In genomic region chr1:163900168-163900567, GRCm38 (mm10) we compare ENCODE assay signal across 23 mouse cellular contexts. TPM values are rescaled to one million over a fixed set of nuclear protein-coding genes. Genes with fewer than 3 reads are reported as not detected.
DNase-seq lines count a peak whose midpoint lies in the region; ATAC-seq and TF ChIP-seq lines count a peak whose summit lies in the region.
"Had no signal": no experiment of that assay in that cellular context is flagged by ENCODE, and none has a peak within 500 bp of the region (broad histone marks: within the 10 kb centered on the region; RNA-seq: fewer than 3 reads in every experiment).

No protein-coding gene starts in this region.

- H3K9ac ChIP-seq in CH12.LX (ENCODE audit: insufficient read depth, low read depth) = no peak overlapping the region
- H3K9ac ChIP-seq: forebrain, embryonic 13.5 days; heart, embryonic 13.5 days; hindbrain, embryonic 14.5 days had no signal

- TF ChIP-seq CTCF in CH12.LX (conservative IDR thresholded peaks at IDR 0.05 in 1 of 2, IDR thresholded peaks at IDR 0.05 in 1 of 2; ENCODE audit: low read depth in 2 of 2, low read length in 2 of 2) = no peak

- no peak overlapping the region for H3K4me2 ChIP-seq in CH12.LX (ENCODE audit: insufficient read depth, low read depth, poor library complexity, severe bottlenecking)
- H3K4me2 ChIP-seq: forebrain, embryonic 13.5 days; heart, embryonic 13.5 days; hindbrain, embryonic 14.5 days had no signal

- peak; percentile 44 for DNase-seq in CH12.LX (ENCODE audit: extremely low read depth)
- DNase-seq in urinary bladder, postnatal 36 days (ENCODE audit: low spot score in 2 of 2) = no peak
- no peak for DNase-seq in spleen, adult 12 weeks (ENCODE audit: low spot score)
- DNase-seq in thymus, postnatal 25 days = no peak
- DNase-seq: adrenal gland, adult 2 months; adrenal gland, postnatal 25 days; cerebellum, adult 11-12 months; cerebellum, adult 8-10 months; cerebellum, postnatal 10 days; cerebellum, postnatal 36 days; gastrocnemius, postnatal 10 days; gastrocnemius, postnatal 36 days; heart, adult 18-20 months; heart, postnatal 14 days; heart, postnatal 4 days had no signal

- no peaks in the 10 kb centered on the region for H3K79me2 ChIP-seq in CH12.LX (replicated peaks; ENCODE audit: control insufficient read depth, extremely low read depth, insufficient read depth, poor library complexity, severe bottlenecking)

- in situ Hi-C loops in CH12.LX (cut with MboI; ENCODE audit: low pct_ligation_motif_present, low pct_unique_long_range_greater_than_20kb, low sequenced_read_pairs) = no loop called here

- H3K36me3 ChIP-seq in CH12.LX (replicated peaks in 1 of 2; ENCODE audit: control insufficient read depth in 1 of 2, insufficient read depth in 1 of 2, low read length in 1 of 2) = no peaks in the 10 kb centered on the region
- H3K36me3 ChIP-seq: forebrain, embryonic 10.5 days; G1E; heart, embryonic 13.5 days had no signal

- no peak overlapping the region for H3K27ac ChIP-seq in CH12.LX (ENCODE audit: insufficient read depth, low read depth)
- H3K27ac ChIP-seq: forebrain, embryonic 10.5 days; forebrain, embryonic 13.5 days; heart, embryonic 13.5 days; hindbrain, embryonic 14.5 days had no signal

- ATAC-seq in common myeloid progenitor, adult 5-6 weeks (replicated peaks; ENCODE audit: low read depth, poor library complexity, severe bottlenecking) = peak; percentile 71
- peak; percentile 83 for ATAC-seq in megakaryocyte, adult 5-6 weeks (ENCODE audit: poor library complexity, severe bottlenecking)
- ATAC-seq: forebrain, embryonic 13.5 days; forebrain, embryonic 16.5 days had no signal

- H3K27me3 ChIP-seq in CH12.LX (replicated peaks) = no peaks in the 10 kb centered on the region
- H3K27me3 ChIP-seq: forebrain, embryonic 13.5 days; heart, embryonic 13.5 days had no signal

- dilution Hi-C loops in CH12.LX (cut with MboI; ENCODE audit: extremely low pct_ligation_motif_present, extremely low pct_unique_long_range_greater_than_20kb, low sequenced_read_pairs) = no loop called here

- H3K4me3 ChIP-seq in CH12.LX (replicated peaks in 1 of 3; ENCODE audit: low read depth in 2 of 3, low read length in 2 of 3, poor library complexity in 1 of 3) = no peak overlapping the region
- H3K4me3 ChIP-seq: forebrain, embryonic 10.5 days; forebrain, embryonic 13.5 days; heart, embryonic 13.5 days had no signal

- peaks cover 12 to 35% of the 10 kb centered on the region in 2 experiments for H3K4me1 ChIP-seq in CH12.LX (ENCODE audit: control insufficient read depth in 1 of 2, insufficient read depth in 2 of 2)
- H3K4me1 ChIP-seq: forebrain, embryonic 13.5 days; heart, embryonic 13.5 days had no signal

- peak; percentile 82 for TF ChIP-seq EP300 in CH12.LX (IDR thresholded peaks at IDR 0.05; ENCODE audit: low read length)

- no peak for TF ChIP-seq RAD21 in CH12.LX (IDR thresholded peaks at IDR 0.05; ENCODE audit: low read depth, low read length)

- H3K9me3 ChIP-seq in CH12.LX (replicated peaks; ENCODE audit: low read length) = no peaks in the 10 kb centered on the region
- H3K9me3 ChIP-seq: forebrain, embryonic 10.5 days; forebrain, embryonic 13.5 days; G1E; heart, embryonic 13.5 days had no signal

- TF ChIP-seq POLR2A in CH12.LX (IDR thresholded peaks at IDR 0.05; ENCODE audit: low read depth, low read length) = no peak

TF ChIP-seq in CH12.LX, 34 proteins besides CTCF, POLR2A, EP300 and RAD21:
- TF ChIP-seq NELFE (IDR thresholded peaks at IDR 0.05; ENCODE audit: low read depth, low read length) (no peak), E2F4 (IDR thresholded peaks at IDR 0.05; ENCODE audit: insufficient replicate concordance, low read depth, low read length) (no peak), BHLHE40 (IDR thresholded peaks at IDR 0.05; ENCODE audit: low read depth, low read length) (no peak), ELF1 (IDR thresholded peaks at IDR 0.05; ENCODE audit: low read depth, low read length) (peak; percentile 40; the same call in 1 of the 2 replicates), USF2 (conservative IDR thresholded peaks at IDR 0.05; ENCODE audit: low read depth, low read length) (no peak), MXI1 (IDR thresholded peaks at IDR 0.05; ENCODE audit: low read depth, low read length) (no peak), ZNF384 (IDR thresholded peaks at IDR 0.05; ENCODE audit: low read depth, low read length) (no peak), ZKSCAN1 (IDR thresholded peaks at IDR 0.05; ENCODE audit: borderline replicate concordance, low read depth, low read length) (no peak), SMC3 (IDR thresholded peaks at IDR 0.05; ENCODE audit: low read depth, low read length) (no peak), PAX5 (IDR thresholded peaks at IDR 0.05; ENCODE audit: low read length) (no peak), MAZ (IDR thresholded peaks at IDR 0.05; ENCODE audit: low read depth, low read length) (no peak), IRF4 (IDR thresholded peaks at IDR 0.05; ENCODE audit: low read depth, low read length) (peak; percentile 76), CHD2 (IDR thresholded peaks at IDR 0.05; ENCODE audit: low read length) (peak; percentile 53; the same call in 1 of the 2 replicates), MYC (IDR thresholded peaks at IDR 0.05; ENCODE audit: low read depth, low read length) (no peak), RCOR1 (conservative IDR thresholded peaks at IDR 0.05; ENCODE audit: low read depth, low read length) (0 out of 2 replicates have a peak, but pooled peaks have one; percentile 38)

RNA-seq across cellular contexts. Expression of gene Scyl3, which starts 28.7 kb away (rescaled TPM):
- 11.9 and 13.9 TPM in 2 replicates for total RNA-seq in CH12.LX (2012; rRNA removed)
- total RNA-seq in CH12.LX (2014; rRNA removed) = 16.1 and 16.9 TPM in 2 replicates
- 21.1 and 22.2 TPM in 2 replicates for polyA plus RNA-seq in CH12.LX (2012; ENCODE audit: insufficient read length, low read depth)
- total RNA-seq in common myeloid progenitor, adult 5-6 weeks (2017) = 12.9 and 26.4 TPM in 2 replicates
- 29.5 and 40.9 TPM in 2 replicates for total RNA-seq in megakaryocyte, adult 5-6 weeks (2015)
- total RNA-seq in megakaryocyte, adult 5-6 weeks (2017) = 18.9 and 19.2 TPM in 2 replicates
